Mouse (Mus musculus) forebrain, embryonic 10.5 days (tissue): ENCODE results near the gene Alg10b. TPM values are rescaled to one million over a fixed set of nuclear protein-coding genes. Genes with fewer than 3 reads are reported as not detected.

Experiments used
- microRNA-seq: library from miRNA; unstranded; fragments of <30 nt; microRNA quantifications from one replicate; pipeline ENCODE4, GENCODE M21; 2017
- polyA plus RNA-seq: library from polyadenylated mRNA; unstranded; fragments of >200 nt; fragmentation: Nextera tagmentation; extraction: Ambion mirVana; gene quantifications from 2 replicates; pipeline ENCODE4 v1.2.1, GENCODE M21; 2016

Alg10b gene
- polyA plus RNA-seq, 1 experiment from 2014 or later: 41.7 TPM

Small RNAs within 50 kb of the gene (microRNA-seq; reads per million reads assigned to microRNA genes)
- 2.1 reads per million for gene Mir7648
